Mouse (Mus musculus) bone marrow macrophage, adult 2 months (primary cell): ENCODE measurements around the gene Insrr. TPM values are rescaled to one million over a fixed set of nuclear protein-coding genes. Genes with fewer than 3 reads are reported as not detected.
"Not testable (repeated sequence)": the region's sequence is repeated elsewhere in the genome, so short reads cannot be mapped to it uniquely, and the experiment has no call there.

Experiments used
- H3K27ac ChIP-seq: 2 replicates; pipeline ENCODE4 v1.5.1; 2012; ENCODE audit warnings: low read depth, low read length; ENCODE audit not compliant: insufficient read depth
- H3K4me1 ChIP-seq: 2 replicates; pipeline ENCODE4 v1.6.1; 2012; ENCODE audit warnings: low read length; ENCODE audit not compliant: control insufficient read depth, insufficient read depth
- H3K4me3 ChIP-seq: 2 replicates; pipeline ENCODE4 v1.5.1; 2012; ENCODE audit warnings: mild to moderate bottlenecking, low read length, moderate library complexity; ENCODE audit not compliant: insufficient read depth
- CTCF ChIP-seq: IDR thresholded peaks from 2 replicates; pipeline ENCODE4 v1.5.1; 2012; ENCODE audit warnings: low read depth, mild to moderate bottlenecking, low read length, moderate library complexity
- POLR2A ChIP-seq: IDR thresholded peaks from 2 replicates; pipeline ENCODE4 v1.6.1; 2012; ENCODE audit warnings: mild to moderate bottlenecking, low read depth, low read length, borderline replicate concordance
- polyA plus RNA-seq: library from polyadenylated mRNA; stranded (reverse); fragments of >200 nt; gene quantifications from 2 replicates; pipeline ENCODE4 v1.2.4, GENCODE M21; 2012; ENCODE audit not compliant: missing spikeins, insufficient read depth, insufficient read length

Insrr gene
- polyA plus RNA-seq, 1 experiment: not detected

GRCm38 (mm10) chr3:87846650-87847110, 49.9 kb downstream of the Insrr start, which contains the start of gene Sh2d2a:
Sh2d2a (plus strand) TSS chr3:87846755.
- H3K27ac ChIP-seq: no peak within 1 kb of the TSS
- TF ChIP-seq POLR2A: no peak
- no peak for TF ChIP-seq CTCF
- H3K4me3 ChIP-seq: no peak within 1 kb of the TSS
- H3K4me1 ChIP-seq: peaks cover 11% of the 10 kb centered on the region

GRCm38 (mm10) chr3:87847680-87848079, 50.9 kb downstream of the Insrr start:
- Histone ChIP-seq H3K4me1 (peaks cover 11% of the 10 kb centered on the region), H3K4me3 (no peak overlapping the region), H3K27ac (no peak overlapping the region)
- no peak for TF ChIP-seq CTCF
- no peak for TF ChIP-seq POLR2A

GRCm38 (mm10) chr3:87849117-87849516, 52.4 kb downstream of the Insrr start:
- Histone ChIP-seq H3K27ac (no peak overlapping the region), H3K4me1 (peaks cover 11% of the 10 kb centered on the region), H3K4me3 (no peak overlapping the region)
- TF ChIP-seq CTCF (no peak), POLR2A (no peak)

- peaks cover 2% of the 10 kb centered on the region; the same call in 1 of the 2 replicates for H3K4me1 ChIP-seq
- H3K27ac ChIP-seq: no peak overlapping the region
- H3K4me3 ChIP-seq: no peak overlapping the region
- TF ChIP-seq POLR2A (no peak), CTCF (no peak)
These were observed 58.2 kb downstream of the Insrr start for GRCm38 (mm10) chr3:87854795-87855568.

- no peak overlapping the region for H3K4me3 ChIP-seq
- H3K4me1 ChIP-seq: peaks cover 2% of the 10 kb centered on the region; the same call in 1 of the 2 replicates
- TF ChIP-seq POLR2A (no peak), CTCF (no peak)
- H3K27ac ChIP-seq: no peak overlapping the region
These were observed 59.2 kb downstream of the Insrr start for GRCm38 (mm10) chr3:87855936-87856335.

- H3K4me3 ChIP-seq: no peak overlapping the region
- H3K4me1 ChIP-seq: peaks cover 2% of the 10 kb centered on the region; the same call in 1 of the 2 replicates
- H3K27ac ChIP-seq: no peak overlapping the region
- TF ChIP-seq POLR2A (no peak), CTCF (no peak)
These were observed 60.9 kb downstream of the Insrr start for GRCm38 (mm10) chr3:87857666-87858065.

GRCm38 (mm10) chr3:87859813-87860212, 63.1 kb downstream of the Insrr start:
- H3K4me3 ChIP-seq: no peak overlapping the region
- peaks cover 14% of the 10 kb centered on the region for H3K4me1 ChIP-seq
- no peak overlapping the region for H3K27ac ChIP-seq
- TF ChIP-seq CTCF: peak; percentile 56
- TF ChIP-seq POLR2A: no peak

- H3K4me3 ChIP-seq, H3K27ac ChIP-seq: not testable (repeated sequence)
- peaks cover 17% of the 10 kb centered on the region for H3K4me1 ChIP-seq
These were observed 67.4 kb downstream of the Insrr start for GRCm38 (mm10) chr3:87864111-87864510.

Other genes starting within 250 kb of the Insrr start
- gene Arhgef11, start 179.4 kb upstream of the Insrr start, polyA plus RNA-seq: 21.8 and 25.5 TPM in 2 replicates
- not detected in 2 replicates for gene Lrrc71, start 48.3 kb upstream of the Insrr start, polyA plus RNA-seq
- not detected in 2 replicates for gene Ntrk1, start 1.8 kb upstream of the Insrr start, polyA plus RNA-seq
- gene Pear1, start 27.4 kb downstream of the Insrr start, polyA plus RNA-seq: not detected in 2 replicates
- not detected in 2 replicates for gene Sh2d2a, start 49.8 kb downstream of the Insrr start, polyA plus RNA-seq
- gene Prcc, start 88.7 kb downstream of the Insrr start, polyA plus RNA-seq: 31.2 and 34.8 TPM in 2 replicates
- 170 and 180 TPM in 2 replicates for gene Hdgf, start 109.4 kb downstream of the Insrr start, polyA plus RNA-seq
- 139 and 147 TPM in 2 replicates for gene Mrpl24, start 122.6 kb downstream of the Insrr start, polyA plus RNA-seq
- 22.0 and 22.3 TPM in 2 replicates for gene Isg20l2, start 133.4 kb downstream of the Insrr start, polyA plus RNA-seq
- 17.8 and 23.3 TPM in 2 replicates for gene Rrnad1, start 133.8 kb downstream of the Insrr start, polyA plus RNA-seq
- gene Crabp2, start 151.7 kb downstream of the Insrr start, polyA plus RNA-seq: not detected in 2 replicates
- gene Nes, start 174.1 kb downstream of the Insrr start, polyA plus RNA-seq: 1.4 and 1.7 TPM in 2 replicates
- gene Bcan, start 203.3 kb downstream of the Insrr start, polyA plus RNA-seq: not detected in 2 replicates
- gene Hapln2, start 230.6 kb downstream of the Insrr start, polyA plus RNA-seq: not detected in 2 replicates
- 7.9 and 8.4 TPM in 2 replicates for gene Gpatch4, start 246.2 kb downstream of the Insrr start, polyA plus RNA-seq